Mouse (Mus musculus) testis, adult 2 months (tissue): ENCODE measurements around the gene Scarb2.

Experiments
- CTCF ChIP-seq: fragments of 200-500 bp; IDR thresholded peaks from 2 replicates; pipeline ENCODE4 v1.5.1; 2012; ENCODE audit warnings: low read depth, mild to moderate bottlenecking, inconsistent platforms, low read length, moderate library complexity; ENCODE audit not compliant: control insufficient read depth, insufficient read depth, insufficient replicate concordance
- POLR2A ChIP-seq: fragments of 200-500 bp; IDR thresholded peaks from 2 replicates; pipeline ENCODE4 v1.6.1; 2012; ENCODE audit warnings: low read depth, mild to moderate bottlenecking, inconsistent platforms, low read length, moderate library complexity; ENCODE audit not compliant: control insufficient read depth

- TF ChIP-seq CTCF (no peak), POLR2A (no peak)
Observed at GRCm38 (mm10) chr5:92499378-92499777, 7.3 kb downstream of the Scarb2 start.
